Mouse (Mus musculus): ENCODE measurements around the gene Mrpl34. TPM values are rescaled to one million over a fixed set of nuclear protein-coding genes. Genes with fewer than 3 reads are reported as not detected.
"Not testable (repeated sequence)": the region's sequence is repeated elsewhere in the genome, so short reads cannot be mapped to it uniquely, and the experiment has no call there.

The Mrpl34 gene
- polyA plus RNA-seq (2014; fragmentation: Nextera tagmentation; extraction: Ambion mirVana): 186 TPM in 2 replicates

- H3K4me2 ChIP-seq (ENCODE audit: low read depth, low read length, severe bottlenecking): peak within 1 kb of the TSS; percentile 92
- peak; percentile 75 for ATAC-seq (replicated peaks; ENCODE audit: low FRiP score)
- H3K4me3 ChIP-seq (ENCODE audit: low read depth, low read length): peak within 1 kb of the TSS; percentile 86
- peak within 1 kb of the TSS; percentile 90 for H3K9ac ChIP-seq (ENCODE audit: low read length)
- H3K4me1 ChIP-seq (replicated peaks; ENCODE audit: control insufficient read depth, insufficient read depth, low read length): peaks cover 13% of the 10 kb centered on the region
- no peaks in the 10 kb centered on the region for H3K9me3 ChIP-seq (ENCODE audit: control insufficient read depth, low read length)
- no peaks in the 10 kb centered on the region for H3K36me3 ChIP-seq (ENCODE audit: control insufficient read depth, insufficient read depth, low read length)
- H3K27me3 ChIP-seq (ENCODE audit: control insufficient read depth, insufficient read depth, low read length): no peaks in the 10 kb centered on the region
- under 1% methylated on average over 59 of the region's 59 CpGs for WGBS
- peak; percentile 98 for DNase-seq (ENCODE audit: low spot score)
- peak within 1 kb of the TSS; percentile 8; the same call in 1 of the 2 replicates for H3K27ac ChIP-seq (ENCODE audit: low read depth, low read length)
Observed at GRCm38 (mm10) chr8:71464513-71465500, at the start of gene Mrpl34. Mrpl34 (plus strand) TSS chr8:71464959.

DNA sequence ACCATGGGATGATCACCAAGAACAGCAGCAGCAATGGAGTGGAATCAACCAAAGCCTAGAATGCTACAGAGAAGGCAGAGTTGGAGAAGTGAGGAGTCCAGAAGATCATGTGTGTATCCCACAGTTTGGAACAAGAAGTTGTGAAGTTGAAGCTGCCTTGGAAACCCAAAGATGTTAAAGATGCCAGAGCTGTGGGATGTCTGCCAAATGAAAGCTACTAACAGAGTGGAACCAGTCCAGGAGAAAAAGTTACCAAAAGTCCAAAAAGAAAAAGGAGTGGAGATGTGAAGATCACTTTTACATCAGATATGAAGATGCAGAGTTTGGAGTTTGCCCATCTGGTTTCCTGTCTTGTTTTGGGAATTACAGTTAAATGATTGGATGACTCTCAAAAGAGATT lies 42.6 kb upstream of the Mrpl34 start:
- H3K9ac ChIP-seq (ENCODE audit: low read length): no peak overlapping the region
- DNase-seq (ENCODE audit: low spot score) (no peak), ATAC-seq (replicated peaks; ENCODE audit: low FRiP score) (no peak)
- H3K9me3 ChIP-seq (ENCODE audit: control insufficient read depth, low read length): no peaks in the 10 kb centered on the region
- H3K4me2 ChIP-seq (ENCODE audit: low read depth, low read length, severe bottlenecking): no peak overlapping the region
- no peaks in the 10 kb centered on the region for H3K36me3 ChIP-seq (ENCODE audit: control insufficient read depth, insufficient read depth, low read length)
- H3K27ac ChIP-seq (ENCODE audit: low read depth, low read length): no peak overlapping the region
- no peak overlapping the region for H3K4me3 ChIP-seq (ENCODE audit: low read depth, low read length)
- no peaks in the 10 kb centered on the region for H3K27me3 ChIP-seq (ENCODE audit: control insufficient read depth, insufficient read depth, low read length)
- H3K4me1 ChIP-seq (replicated peaks; ENCODE audit: control insufficient read depth, insufficient read depth, low read length): no peaks in the 10 kb centered on the region

DNA sequence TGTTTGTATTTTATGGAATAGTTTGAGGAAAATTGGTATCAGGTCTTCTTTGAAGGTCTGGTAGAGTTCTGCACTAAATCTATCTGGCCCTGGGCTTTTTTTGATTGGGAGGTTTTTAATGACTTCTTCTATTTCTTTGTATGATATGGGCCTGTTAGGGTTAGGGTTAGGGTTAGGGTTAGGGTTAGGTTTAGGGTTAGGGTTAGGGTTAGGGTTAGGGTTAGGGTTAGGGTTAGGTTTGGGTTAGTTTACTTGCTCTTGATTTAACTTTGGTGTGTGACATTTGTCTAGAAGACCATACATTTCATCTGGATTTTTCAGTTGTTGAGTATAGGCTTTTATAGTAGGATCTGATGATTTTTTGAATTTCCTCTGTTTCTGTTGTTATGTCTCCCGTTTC lies 31.8 kb upstream of the Mrpl34 start:
- not testable (repeated sequence) for ATAC-seq (replicated peaks; ENCODE audit: low FRiP score); H3K4me3 ChIP-seq (ENCODE audit: low read depth, low read length); DNase-seq (ENCODE audit: low spot score); H3K27me3 ChIP-seq (ENCODE audit: control insufficient read depth, insufficient read depth, low read length); H3K27ac ChIP-seq (ENCODE audit: low read depth, low read length); H3K36me3 ChIP-seq (ENCODE audit: control insufficient read depth, insufficient read depth, low read length); H3K9me3 ChIP-seq (ENCODE audit: control insufficient read depth, low read length); H3K4me1 ChIP-seq (replicated peaks; ENCODE audit: control insufficient read depth, insufficient read depth, low read length); H3K9ac ChIP-seq (ENCODE audit: low read length); H3K4me2 ChIP-seq (ENCODE audit: low read depth, low read length, severe bottlenecking)
- 76% methylated on average over 1 of the region's 1 CpGs for WGBS

DNA sequence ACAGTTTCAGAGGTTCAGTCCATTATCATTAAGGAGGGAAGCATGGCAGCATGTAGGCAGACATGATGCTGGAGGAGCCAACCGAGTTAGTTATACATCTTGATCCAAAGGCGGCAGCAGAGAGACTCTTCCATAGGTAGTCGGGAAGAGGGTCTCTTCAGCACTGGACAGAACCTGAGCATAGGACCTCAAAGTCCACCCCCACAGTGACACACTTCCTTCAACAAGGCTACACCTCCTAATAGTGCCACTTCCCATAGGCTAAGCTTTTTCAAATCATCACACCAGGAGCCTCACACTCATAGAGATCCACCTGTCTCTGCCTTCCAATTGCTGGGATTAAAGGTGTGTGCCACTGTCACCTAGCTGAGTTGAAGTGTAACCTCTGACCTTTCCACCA lies 27.7 kb upstream of the Mrpl34 start:
- no peak overlapping the region for H3K9ac ChIP-seq (ENCODE audit: low read length)
- 61% methylated on average over 3 of the region's 3 CpGs for WGBS
- H3K4me1 ChIP-seq (replicated peaks; ENCODE audit: control insufficient read depth, insufficient read depth, low read length): 0 out of 2 replicates have a peak, but pooled peaks cover 2% of the 10 kb centered on the region
- no peak overlapping the region for H3K4me3 ChIP-seq (ENCODE audit: low read depth, low read length)
- H3K4me2 ChIP-seq (ENCODE audit: low read depth, low read length, severe bottlenecking): no peak overlapping the region
- H3K27me3 ChIP-seq (ENCODE audit: control insufficient read depth, insufficient read depth, low read length): peaks cover 1% of the 10 kb centered on the region; the same call in 1 of the 2 replicates
- H3K27ac ChIP-seq (ENCODE audit: low read depth, low read length): no peak overlapping the region
- no peaks in the 10 kb centered on the region for H3K9me3 ChIP-seq (ENCODE audit: control insufficient read depth, low read length)
- H3K36me3 ChIP-seq (ENCODE audit: control insufficient read depth, insufficient read depth, low read length): no peaks in the 10 kb centered on the region
- no peak for ATAC-seq (replicated peaks; ENCODE audit: low FRiP score)
- no peak for DNase-seq (ENCODE audit: low spot score)

- under 1% methylated on average over 7 of the region's 7 CpGs for WGBS
- Histone ChIP-seq H3K4me1 (replicated peaks; ENCODE audit: control insufficient read depth, insufficient read depth, low read length) (0 out of 2 replicates have a peak, but pooled peaks cover 2% of the 10 kb centered on the region), H3K4me3 (ENCODE audit: low read depth, low read length) (no peak overlapping the region), H3K27ac (ENCODE audit: low read depth, low read length) (no peak overlapping the region), H3K9ac (ENCODE audit: low read length) (no peak overlapping the region), H3K36me3 (ENCODE audit: control insufficient read depth, insufficient read depth, low read length) (no peaks in the 10 kb centered on the region), H3K9me3 (ENCODE audit: control insufficient read depth, low read length) (no peaks in the 10 kb centered on the region), H3K4me2 (ENCODE audit: low read depth, low read length, severe bottlenecking) (no peak overlapping the region), H3K27me3 (ENCODE audit: control insufficient read depth, insufficient read depth, low read length) (peaks cover 3% of the 10 kb centered on the region; the same call in 1 of the 2 replicates)
- ATAC-seq (replicated peaks; ENCODE audit: low FRiP score): no peak
- DNase-seq (ENCODE audit: low spot score): no peak
Observed at GRCm38 (mm10) chr8:71441404-71441803, 23.4 kb upstream of the Mrpl34 start.

DNA sequence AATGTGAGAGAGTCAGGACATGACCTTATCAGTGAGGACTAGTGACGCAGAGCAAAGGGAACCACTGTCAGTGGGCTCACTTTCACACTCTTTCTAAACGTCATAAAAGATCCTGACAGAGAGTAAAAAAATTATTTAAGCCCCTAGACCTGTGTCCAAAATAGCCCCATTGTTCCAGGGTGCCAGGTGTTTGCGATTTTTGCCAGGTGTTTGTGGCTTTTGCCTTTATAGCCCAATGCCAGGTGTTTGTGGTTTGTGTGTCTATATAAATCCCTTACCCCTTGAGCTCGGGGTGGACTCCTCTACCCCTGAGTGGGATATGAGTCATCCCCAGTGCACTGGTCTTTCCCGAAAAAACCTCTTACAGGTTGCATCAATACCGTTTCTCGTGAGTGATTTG lies 19.7 kb upstream of the Mrpl34 start:
- Histone ChIP-seq H3K27me3 (ENCODE audit: control insufficient read depth, insufficient read depth, low read length) (peaks cover 3% of the 10 kb centered on the region; the same call in 1 of the 2 replicates), H3K4me3 (ENCODE audit: low read depth, low read length) (no peak overlapping the region), H3K36me3 (ENCODE audit: control insufficient read depth, insufficient read depth, low read length) (no peaks in the 10 kb centered on the region), H3K4me1 (replicated peaks; ENCODE audit: control insufficient read depth, insufficient read depth, low read length) (0 out of 2 replicates have a peak, but pooled peaks cover 2% of the 10 kb centered on the region), H3K4me2 (ENCODE audit: low read depth, low read length, severe bottlenecking) (no peak overlapping the region), H3K9me3 (ENCODE audit: control insufficient read depth, low read length) (no peaks in the 10 kb centered on the region), H3K27ac (ENCODE audit: low read depth, low read length) (no peak overlapping the region), H3K9ac (ENCODE audit: low read length) (no peak overlapping the region)
- DNase-seq (ENCODE audit: low spot score) (no peak), ATAC-seq (replicated peaks; ENCODE audit: low FRiP score) (no peak)
- WGBS: 86% methylated on average over 7 of the region's 7 CpGs

- DNase-seq (ENCODE audit: low spot score): no peak
- H3K4me3 ChIP-seq (ENCODE audit: low read depth, low read length): no peak overlapping the region
- H3K27me3 ChIP-seq (ENCODE audit: control insufficient read depth, insufficient read depth, low read length): no peaks in the 10 kb centered on the region
- H3K36me3 ChIP-seq (ENCODE audit: control insufficient read depth, insufficient read depth, low read length): no peaks in the 10 kb centered on the region
- H3K4me1 ChIP-seq (replicated peaks; ENCODE audit: control insufficient read depth, insufficient read depth, low read length): no peaks in the 10 kb centered on the region
- no peak overlapping the region for H3K4me2 ChIP-seq (ENCODE audit: low read depth, low read length, severe bottlenecking)
- no peaks in the 10 kb centered on the region for H3K9me3 ChIP-seq (ENCODE audit: control insufficient read depth, low read length)
- ATAC-seq (replicated peaks; ENCODE audit: low FRiP score): no peak
- H3K27ac ChIP-seq (ENCODE audit: low read depth, low read length): no peak overlapping the region
- no peak overlapping the region for H3K9ac ChIP-seq (ENCODE audit: low read length)
- 65% methylated on average over 4 of the region's 4 CpGs for WGBS
Observed at GRCm38 (mm10) chr8:71451337-71451736, 13.4 kb upstream of the Mrpl34 start.

- H3K9ac ChIP-seq (ENCODE audit: low read length): no peak overlapping the region
- DNase-seq (ENCODE audit: low spot score) (no peak), ATAC-seq (replicated peaks; ENCODE audit: low FRiP score) (no peak)
- H3K4me3 ChIP-seq (ENCODE audit: low read depth, low read length): no peak overlapping the region
- H3K27ac ChIP-seq (ENCODE audit: low read depth, low read length): no peak overlapping the region
- H3K9me3 ChIP-seq (ENCODE audit: control insufficient read depth, low read length): no peaks in the 10 kb centered on the region
- H3K36me3 ChIP-seq (ENCODE audit: control insufficient read depth, insufficient read depth, low read length): no peaks in the 10 kb centered on the region
- H3K27me3 ChIP-seq (ENCODE audit: control insufficient read depth, insufficient read depth, low read length): no peaks in the 10 kb centered on the region
- H3K4me1 ChIP-seq (replicated peaks; ENCODE audit: control insufficient read depth, insufficient read depth, low read length): no peaks in the 10 kb centered on the region
- no peak overlapping the region for H3K4me2 ChIP-seq (ENCODE audit: low read depth, low read length, severe bottlenecking)
- WGBS: 58% methylated on average over 11 of the region's 11 CpGs
Observed at GRCm38 (mm10) chr8:71451777-71452176, 13.0 kb upstream of the Mrpl34 start.
